Mouse (Mus musculus): ENCODE measurements around the gene Selplg.

Selplg gene

GRCm38 (mm10) chr5:113771213-113772162, 61.0 kb downstream of the Selplg start:
- peak; percentile 82 to 91 for DNase-seq (ENCODE audit: low spot score in 2 of 2)

GRCm38 (mm10) chr5:113768806-113769205, 63.6 kb downstream of the Selplg start:
- no peak for DNase-seq (ENCODE audit: low spot score in 2 of 2)

Measured in heart, adult 9 months (tissue).